Mouse (Mus musculus): ENCODE data around the gene Top3b.

- TF ChIP-seq CTCF (IDR thresholded peaks at IDR 0.05; ENCODE audit: control insufficient read depth, insufficient read depth, insufficient replicate concordance, low read depth, low read length) (no peak), POLR2A (IDR thresholded peaks at IDR 0.05; ENCODE audit: control insufficient read depth, low read depth, low read length) (no peak)
Measured at GRCm38 (mm10) chr16:16856731-16857476, 13.6 kb upstream of the Top3b start.
